Mouse (Mus musculus): ENCODE measurements around the gene Enho. TPM values are rescaled to one million over a fixed set of nuclear protein-coding genes. Genes with fewer than 3 reads are reported as not detected.

Gene Enho
- polyA plus RNA-seq, 1 experiment = 5.4 TPM

GRCm38 (mm10) chr4:41618916-41619746 is 21.0 kb downstream of the Enho start:
- no peaks in the 10 kb centered on the region for H3K27me3 ChIP-seq (ENCODE audit: control insufficient read depth, insufficient read depth, low read length, poor library complexity, severe bottlenecking)
- H3K27ac ChIP-seq (ENCODE audit: insufficient read depth, low read length) = no peak overlapping the region

GRCm38 (mm10) chr4:41615661-41616599 is 24.2 kb downstream of the Enho start:
- no peaks in the 10 kb centered on the region for H3K36me3 ChIP-seq (ENCODE audit: control insufficient read depth, insufficient read depth, low read length, poor library complexity, severe bottlenecking)
- TF ChIP-seq EP300 (IDR thresholded peaks at IDR 0.05; ENCODE audit: insufficient read depth, low read depth, low read length) (no peak), CTCF (IDR thresholded peaks at IDR 0.05; ENCODE audit: low read depth, low read length) (peak; percentile 14), POLR2A (IDR thresholded peaks at IDR 0.05; ENCODE audit: insufficient read depth, low read length) (no peak)
- H3K9me3 ChIP-seq (replicated peaks; ENCODE audit: control insufficient read depth, insufficient read depth, low read length, poor library complexity, severe bottlenecking) = no peaks in the 10 kb centered on the region
- H3K27me3 ChIP-seq (ENCODE audit: control insufficient read depth, insufficient read depth, low read length, poor library complexity, severe bottlenecking) = no peaks in the 10 kb centered on the region
- H3K27ac ChIP-seq (ENCODE audit: insufficient read depth, low read length) = no peak overlapping the region
- no peak overlapping the region for H3K4me3 ChIP-seq (ENCODE audit: low read depth, low read length)
- H3K9ac ChIP-seq (ENCODE audit: low read depth, poor library complexity, severe bottlenecking) = no peak overlapping the region
- H3K4me1 ChIP-seq (ENCODE audit: control insufficient read depth, insufficient read depth, low read length) = no peaks in the 10 kb centered on the region

More at GRCm38 (mm10) chr4:41618916-41619746, 21.0 kb downstream of the Enho start:
- no peak for TF ChIP-seq EP300 (IDR thresholded peaks at IDR 0.05; ENCODE audit: insufficient read depth, low read depth, low read length)
- TF ChIP-seq CTCF (IDR thresholded peaks at IDR 0.05; ENCODE audit: low read depth, low read length) = no peak
- no peak for TF ChIP-seq POLR2A (IDR thresholded peaks at IDR 0.05; ENCODE audit: insufficient read depth, low read length)
- H3K36me3 ChIP-seq (ENCODE audit: control insufficient read depth, insufficient read depth, low read length, poor library complexity, severe bottlenecking) = no peaks in the 10 kb centered on the region
- no peaks in the 10 kb centered on the region for H3K9me3 ChIP-seq (replicated peaks; ENCODE audit: control insufficient read depth, insufficient read depth, low read length, poor library complexity, severe bottlenecking)
- no peaks in the 10 kb centered on the region for H3K4me1 ChIP-seq (ENCODE audit: control insufficient read depth, insufficient read depth, low read length)
- no peak overlapping the region for H3K9ac ChIP-seq (ENCODE audit: low read depth, poor library complexity, severe bottlenecking)
- H3K4me3 ChIP-seq (ENCODE audit: low read depth, low read length) = no peak overlapping the region

- H3K36me3 ChIP-seq (ENCODE audit: control insufficient read depth, insufficient read depth, low read length, poor library complexity, severe bottlenecking) = no peaks in the 10 kb centered on the region
- H3K27ac ChIP-seq (ENCODE audit: insufficient read depth, low read length) = no peak overlapping the region
- H3K4me1 ChIP-seq (ENCODE audit: control insufficient read depth, insufficient read depth, low read length) = no peaks in the 10 kb centered on the region
- H3K4me3 ChIP-seq (ENCODE audit: low read depth, low read length) = no peak overlapping the region
- H3K9ac ChIP-seq (ENCODE audit: low read depth, poor library complexity, severe bottlenecking) = no peak overlapping the region
- no peaks in the 10 kb centered on the region for H3K9me3 ChIP-seq (replicated peaks; ENCODE audit: control insufficient read depth, insufficient read depth, low read length, poor library complexity, severe bottlenecking)
- TF ChIP-seq EP300 (IDR thresholded peaks at IDR 0.05; ENCODE audit: insufficient read depth, low read depth, low read length) (no peak), CTCF (IDR thresholded peaks at IDR 0.05; ENCODE audit: low read depth, low read length) (peak; percentile 95)
- no peaks in the 10 kb centered on the region for H3K27me3 ChIP-seq (ENCODE audit: control insufficient read depth, insufficient read depth, low read length, poor library complexity, severe bottlenecking)
Measured at GRCm38 (mm10) chr4:41614156-41614555, 26.0 kb downstream of the Enho start.

GRCm38 (mm10) chr4:41612166-41612565 is 28.0 kb downstream of the Enho start:
- Histone ChIP-seq H3K4me3 (ENCODE audit: low read depth, low read length) (no peak overlapping the region), H3K9me3 (replicated peaks; ENCODE audit: control insufficient read depth, insufficient read depth, low read length, poor library complexity, severe bottlenecking) (no peaks in the 10 kb centered on the region), H3K27ac (ENCODE audit: insufficient read depth, low read length) (no peak overlapping the region), H3K36me3 (ENCODE audit: control insufficient read depth, insufficient read depth, low read length, poor library complexity, severe bottlenecking) (no peaks in the 10 kb centered on the region), H3K4me1 (ENCODE audit: control insufficient read depth, insufficient read depth, low read length) (no peaks in the 10 kb centered on the region), H3K9ac (ENCODE audit: low read depth, poor library complexity, severe bottlenecking) (no peak overlapping the region), H3K27me3 (ENCODE audit: control insufficient read depth, insufficient read depth, low read length, poor library complexity, severe bottlenecking) (no peaks in the 10 kb centered on the region)
- TF ChIP-seq EP300 (IDR thresholded peaks at IDR 0.05; ENCODE audit: insufficient read depth, low read depth, low read length) (no peak), POLR2A (IDR thresholded peaks at IDR 0.05; ENCODE audit: insufficient read depth, low read length) (no peak), CTCF (IDR thresholded peaks at IDR 0.05; ENCODE audit: low read depth, low read length) (no peak)

- Histone ChIP-seq H3K4me3 (ENCODE audit: low read depth, low read length) (no peak overlapping the region), H3K9ac (ENCODE audit: low read depth, poor library complexity, severe bottlenecking) (no peak overlapping the region), H3K27ac (ENCODE audit: insufficient read depth, low read length) (no peak overlapping the region), H3K36me3 (ENCODE audit: control insufficient read depth, insufficient read depth, low read length, poor library complexity, severe bottlenecking) (no peaks in the 10 kb centered on the region), H3K4me1 (ENCODE audit: control insufficient read depth, insufficient read depth, low read length) (no peaks in the 10 kb centered on the region), H3K27me3 (ENCODE audit: control insufficient read depth, insufficient read depth, low read length, poor library complexity, severe bottlenecking) (no peaks in the 10 kb centered on the region), H3K9me3 (replicated peaks; ENCODE audit: control insufficient read depth, insufficient read depth, low read length, poor library complexity, severe bottlenecking) (no peaks in the 10 kb centered on the region)
- TF ChIP-seq EP300 (IDR thresholded peaks at IDR 0.05; ENCODE audit: insufficient read depth, low read depth, low read length) = no peak
- TF ChIP-seq CTCF (IDR thresholded peaks at IDR 0.05; ENCODE audit: low read depth, low read length) = no peak
- no peak for TF ChIP-seq POLR2A (IDR thresholded peaks at IDR 0.05; ENCODE audit: insufficient read depth, low read length)
Measured at GRCm38 (mm10) chr4:41610594-41610980, 29.5 kb downstream of the Enho start.

All from ES-Bruce4 (cell line).